Mouse (Mus musculus): Measurements from ENCODE around the gene Banf2.

The Banf2 gene

DNA sequence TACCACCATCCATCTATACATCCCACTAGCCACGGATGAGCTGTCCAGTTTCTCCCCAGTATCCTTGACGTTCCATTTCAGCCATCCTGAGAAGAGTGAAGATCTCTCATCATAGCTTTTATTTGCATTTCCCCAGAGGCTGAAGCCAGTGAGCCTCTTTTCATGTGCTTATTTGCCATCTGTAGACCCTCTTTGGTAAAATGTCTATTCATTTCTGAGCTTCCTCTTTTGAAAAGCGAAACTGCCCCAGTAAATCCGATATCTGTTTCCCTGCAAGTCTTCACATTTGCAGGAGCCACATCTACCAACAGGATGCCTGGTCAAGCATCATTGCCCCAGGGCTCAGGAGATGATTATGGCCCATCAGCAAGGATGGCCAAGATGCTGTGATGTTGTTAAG, 59.9 kb downstream of the Banf2 start:
- in situ Hi-C loops (cut with MboI, MseI), result no loop called here

DNA sequence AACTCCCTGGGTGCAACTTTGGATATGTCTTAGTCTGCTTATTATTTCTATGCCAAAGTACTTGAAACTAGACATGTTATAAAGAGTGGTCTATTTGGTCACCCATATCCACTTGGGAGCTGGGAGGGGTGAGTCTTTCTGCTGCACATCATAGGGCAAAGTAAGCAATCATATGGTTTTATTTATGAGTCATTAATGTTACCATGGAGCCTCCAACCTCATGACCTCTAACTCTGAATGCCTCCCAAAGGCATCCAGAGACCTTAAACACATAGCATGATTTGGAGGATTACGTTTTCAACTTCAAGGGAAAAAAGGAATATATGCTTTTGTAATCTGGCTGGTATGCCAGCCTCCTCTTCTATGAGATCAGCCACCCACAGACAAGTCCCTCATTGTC, 61.9 kb downstream of the Banf2 start:
- in situ Hi-C loops (cut with MboI, MseI), result no loop called here

DNA sequence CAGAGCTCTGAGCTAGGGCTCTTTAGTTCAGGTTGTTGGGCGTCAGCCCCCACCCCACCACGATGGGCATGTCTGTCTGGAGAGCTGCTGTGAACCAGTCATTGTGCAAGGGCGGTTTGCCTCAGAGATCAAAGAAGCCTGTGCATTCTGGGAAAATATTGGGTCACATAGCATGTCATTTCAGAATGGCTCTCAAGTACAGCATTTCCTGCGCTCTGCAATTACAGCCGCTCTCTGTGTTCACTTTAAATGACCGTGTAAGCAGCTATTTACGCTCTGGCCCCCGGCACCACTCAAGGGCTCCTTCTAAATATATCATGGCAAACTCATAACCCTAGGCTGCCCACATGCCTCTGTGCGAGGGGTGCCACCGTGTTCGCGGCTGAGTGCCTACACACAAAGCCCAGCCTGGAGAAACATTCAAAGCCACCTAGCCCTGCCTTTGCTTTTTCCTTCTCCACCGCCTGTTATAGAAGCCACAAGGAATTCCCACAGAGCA, 68.7 kb downstream of the Banf2 start:
- in situ Hi-C loops (cut with MboI, MseI), result no loop called here

DNA sequence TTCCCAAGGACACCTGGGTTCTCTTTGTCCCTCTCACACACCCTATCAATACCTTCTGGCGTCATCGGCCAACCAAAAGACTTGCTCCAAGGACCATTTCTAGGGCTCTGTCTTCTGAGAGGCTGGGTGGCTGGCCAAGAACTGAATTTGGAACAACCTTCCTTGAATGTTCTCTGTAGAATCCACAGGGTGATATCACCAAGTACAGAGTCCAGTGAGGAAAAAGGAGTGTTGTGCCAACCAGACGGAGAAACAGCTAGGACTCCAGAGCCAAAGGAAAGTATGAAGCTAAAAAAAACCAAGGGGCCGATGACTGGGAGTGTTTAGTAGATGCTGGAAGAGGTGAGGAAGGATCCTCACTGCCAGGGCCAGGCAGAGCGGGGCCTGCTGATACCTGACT, 74.5 kb downstream of the Banf2 start:
- in situ Hi-C loops (cut with MboI, MseI), result no loop called here

DNA sequence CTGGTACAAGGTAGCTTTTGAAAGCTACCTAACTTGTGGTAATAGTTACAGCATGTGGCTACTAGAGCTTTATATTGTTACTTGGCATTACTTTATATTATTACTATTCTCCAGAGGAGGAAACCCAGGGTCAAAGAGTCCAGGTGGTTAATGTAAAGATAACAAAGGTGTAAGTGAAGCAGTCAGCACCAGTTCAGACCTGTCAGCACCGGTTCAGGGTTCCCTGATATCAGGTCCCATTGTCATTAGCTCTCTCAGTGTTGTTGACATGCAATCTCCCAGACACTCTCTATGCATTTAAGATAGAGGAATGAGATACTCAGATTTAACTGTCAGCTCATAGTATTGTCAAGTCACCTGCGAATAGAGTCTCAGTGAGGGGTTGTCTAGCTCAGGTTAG, 75.0 kb downstream of the Banf2 start:
- in situ Hi-C loops (cut with MboI, MseI), result no loop called here

DNA sequence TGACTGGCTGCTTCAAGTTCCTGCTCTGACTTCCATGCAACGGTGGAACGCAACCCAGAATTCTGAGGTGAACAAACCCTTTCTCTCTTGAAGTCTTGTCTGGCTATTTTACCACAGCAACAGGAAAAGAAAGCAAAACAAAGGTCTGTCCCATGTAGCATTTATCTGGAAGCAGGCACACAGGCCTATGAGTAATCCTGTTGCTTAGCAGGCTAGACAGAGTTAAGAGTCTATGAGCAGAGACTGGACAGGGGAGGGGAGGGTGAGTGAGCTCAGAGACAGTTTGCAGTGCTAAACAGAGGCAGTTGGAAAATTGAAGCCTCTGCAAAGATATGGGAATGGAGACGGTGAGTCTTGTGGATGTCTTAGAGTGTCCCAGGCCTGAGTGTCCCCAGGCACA, 75.5 kb downstream of the Banf2 start:
- in situ Hi-C loops (cut with MboI, MseI), result no loop called here

DNA sequence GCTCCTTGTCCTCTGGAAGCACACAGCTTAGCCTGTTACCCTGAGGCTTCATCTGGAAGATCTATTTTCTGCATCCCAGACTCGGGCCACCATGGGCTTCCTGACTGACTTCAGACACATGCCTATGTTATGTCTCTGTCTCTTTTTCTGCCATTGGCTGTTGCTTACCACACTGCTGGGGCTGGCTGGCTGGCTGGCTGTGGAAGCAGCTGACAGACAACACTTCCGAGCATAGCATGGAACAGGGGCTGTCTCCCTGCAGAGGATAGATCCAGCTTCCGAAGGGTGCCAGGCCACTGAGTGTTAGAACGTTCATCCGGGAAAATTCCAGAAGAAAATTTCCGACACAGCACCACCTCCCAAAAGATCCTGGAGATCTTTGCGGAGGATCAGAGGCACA, 79.1 kb downstream of the Banf2 start:
- in situ Hi-C loops (cut with MboI, MseI), result loop anchor here (5.0 kb wide), 1 partner anchor 1000 kb away; no protein-coding TSS in a partner anchor

DNA sequence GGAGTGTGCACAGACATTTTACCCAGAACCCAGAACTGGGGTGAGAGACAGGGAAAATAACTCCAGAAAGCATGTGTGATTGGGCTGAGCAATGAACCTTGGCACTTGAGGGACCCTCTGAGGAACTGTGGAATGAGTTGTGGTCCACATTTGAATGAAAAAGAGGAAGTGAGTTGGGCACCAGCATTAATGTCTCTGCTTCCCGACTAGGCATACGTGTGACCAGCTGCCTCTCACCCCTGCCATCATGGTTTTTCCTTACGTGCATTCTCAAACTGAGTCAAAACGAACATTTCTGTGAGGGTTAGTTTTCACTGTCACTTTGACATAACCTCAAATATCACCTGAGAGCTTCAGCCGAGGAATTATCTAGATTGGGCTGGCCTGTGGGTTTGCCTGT, 79.8 kb downstream of the Banf2 start:
- in situ Hi-C loops (cut with MboI, MseI), result loop anchor here (5.0 kb wide), 1 partner anchor 1000 kb away; no protein-coding TSS in a partner anchor

DNA sequence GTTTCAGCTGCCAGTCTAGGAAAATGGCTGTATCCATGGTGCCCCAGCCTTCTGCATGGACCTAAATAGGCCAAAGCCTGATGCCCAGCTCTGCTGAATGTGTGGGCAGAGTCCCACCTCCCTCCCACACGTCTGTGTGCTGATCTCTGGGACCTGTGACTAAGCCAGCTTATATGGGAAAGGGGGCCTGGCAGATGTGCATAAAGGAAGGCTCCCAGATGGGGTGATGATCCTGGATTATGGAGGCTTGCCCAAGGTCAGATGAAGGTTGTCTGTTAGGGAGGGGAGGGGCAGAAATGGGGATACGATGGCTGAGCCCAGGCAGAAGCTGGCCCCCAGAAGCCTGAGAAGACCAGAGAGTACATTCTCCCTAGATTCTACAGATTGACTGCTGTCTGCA, 85.2 kb downstream of the Banf2 start:
- in situ Hi-C loops (cut with MboI, MseI), result loop anchor here (5.0 kb wide), 1 partner anchor 66 kb away; no protein-coding TSS in a partner anchor

DNA sequence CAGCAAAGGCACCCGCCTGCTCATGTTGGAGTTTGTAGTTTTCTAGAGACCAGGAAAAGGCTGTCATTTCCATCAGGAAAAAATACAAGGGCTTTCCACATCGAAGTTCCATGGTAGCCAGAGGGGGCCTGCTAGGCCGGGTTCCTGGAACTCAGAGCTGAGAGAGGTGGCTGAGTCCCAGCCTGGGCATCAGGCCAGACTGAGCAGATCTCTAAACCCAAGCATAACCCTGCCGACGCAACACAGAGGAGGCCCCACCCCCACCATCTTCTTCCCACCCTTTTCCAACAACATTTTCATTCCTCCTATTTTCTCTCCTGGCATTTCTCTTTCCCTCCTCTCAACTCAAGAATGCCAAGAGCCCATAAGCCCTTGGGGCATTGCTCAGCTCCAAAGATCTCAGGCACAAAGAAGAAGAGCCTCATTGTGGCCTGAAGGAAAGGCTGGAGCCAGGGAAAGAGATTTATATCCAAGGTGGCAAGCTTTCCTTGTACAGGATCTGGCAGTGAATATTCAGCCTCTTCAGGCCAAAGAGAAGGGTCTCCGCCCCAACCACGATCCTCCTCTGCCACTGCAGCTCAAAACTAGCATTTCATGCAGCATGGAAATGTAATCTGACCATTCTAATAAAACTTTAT, 87.4 kb downstream of the Banf2 start:
- in situ Hi-C loops (cut with MboI, MseI), result no loop called here

DNA sequence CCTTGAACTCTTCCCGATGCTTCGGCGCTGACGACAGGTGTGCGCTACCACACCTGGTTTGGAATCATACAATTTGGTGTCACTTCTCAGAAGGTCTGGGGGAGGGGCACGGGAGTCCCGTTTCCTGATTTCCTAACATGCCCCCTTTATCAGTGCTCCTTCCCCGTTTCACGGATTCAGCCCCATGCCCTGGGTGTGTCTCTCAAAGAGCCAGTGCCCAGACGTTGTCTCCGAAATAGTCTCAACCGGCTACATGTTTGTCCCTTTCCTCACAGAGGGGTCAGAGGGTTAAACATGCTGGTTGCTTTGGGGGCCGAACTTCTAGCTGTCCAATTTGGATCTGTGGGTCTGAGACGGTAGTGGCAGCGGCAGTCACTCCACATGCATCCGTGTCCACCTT, 89.2 kb downstream of the Banf2 start:
- in situ Hi-C loops (cut with MboI, MseI), result no loop called here

Data from regulatory T cell (primary cell).